Comparison of ENCODE assay signal across 1 mouse cellular context in genomic region chr4:115742658-115743057, GRCm38 (mm10).
TF ChIP-seq lines count a peak whose summit lies in the region.

No protein-coding gene starts in this region.

TF ChIP-seq in MEL, 35 proteins besides CTCF, POLR2A, EP300 and RAD21 (continued from another document):
- TF ChIP-seq MYB (IDR thresholded peaks at IDR 0.05; ENCODE audit: low read depth, low read length) (no peak), KAT2A (conservative IDR thresholded peaks at IDR 0.05; ENCODE audit: low read depth, low read length) (no peak)
